Mouse (Mus musculus) urinary bladder, adult 18-20 months (tissue): ENCODE data around the gene Tasp1.
"Not testable (repeated sequence)": the region's sequence is repeated elsewhere in the genome, so short reads cannot be mapped to it uniquely, and the experiment has no call there.

Experiments used
- DNase-seq, 2 experiments: peaks; one replicate each; pipeline ENCODE4 v3.0.0; 2022; ENCODE audit warnings: low spot score in 2 of 2, mixed read lengths in 2 of 2

Gene Tasp1

DNA sequence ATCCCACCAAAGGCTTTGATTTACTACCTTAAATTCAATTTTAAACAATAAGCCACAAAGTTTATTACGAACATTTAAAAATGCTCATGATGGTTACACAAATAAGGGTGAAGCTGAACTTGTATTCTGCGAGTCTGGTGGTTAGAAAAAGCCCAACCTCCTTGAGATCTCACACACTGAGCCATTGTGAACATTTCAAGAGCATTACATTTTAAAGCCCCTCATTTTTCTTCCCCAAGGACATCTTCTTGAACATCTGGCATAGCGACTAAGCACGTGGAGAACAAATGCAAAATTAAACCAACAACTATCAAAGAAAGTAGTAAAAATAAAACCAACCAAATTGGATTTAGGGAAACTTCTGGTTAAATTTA, 182.4 kb downstream of the Tasp1 start:
- no peak for DNase-seq

DNA sequence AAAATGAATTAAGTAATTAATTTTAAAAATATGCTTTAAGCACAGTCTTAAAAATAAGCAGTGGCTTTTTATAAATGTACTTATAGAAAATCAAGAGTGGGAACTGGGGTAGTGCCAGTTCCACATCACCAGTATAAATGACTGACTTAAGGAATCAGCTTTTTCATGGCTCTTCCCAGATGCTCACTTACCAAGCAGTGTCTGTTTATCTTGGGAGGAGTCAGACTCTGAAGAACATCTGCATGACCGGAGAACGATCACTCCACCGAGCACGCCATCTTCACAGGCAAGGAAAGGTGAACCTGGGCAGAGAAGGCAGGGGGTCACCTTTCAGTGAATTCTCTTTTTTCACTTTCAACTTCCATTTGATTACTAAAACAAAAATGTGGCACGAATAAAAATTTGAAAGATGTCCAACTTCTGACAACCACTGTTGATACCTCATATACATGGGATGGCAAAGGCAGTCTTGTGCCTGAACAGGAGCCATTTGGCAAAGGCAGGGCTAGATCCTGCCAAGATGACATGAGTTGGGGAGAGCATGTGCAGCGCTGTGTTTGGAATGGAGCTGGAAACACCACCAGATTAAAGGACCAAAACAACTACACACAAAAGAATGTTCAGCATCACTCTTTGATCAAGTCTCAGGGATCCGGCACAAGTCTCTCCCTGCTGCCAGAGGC, 182.9 kb downstream of the Tasp1 start:
- DNase-seq: no peak

DNA sequence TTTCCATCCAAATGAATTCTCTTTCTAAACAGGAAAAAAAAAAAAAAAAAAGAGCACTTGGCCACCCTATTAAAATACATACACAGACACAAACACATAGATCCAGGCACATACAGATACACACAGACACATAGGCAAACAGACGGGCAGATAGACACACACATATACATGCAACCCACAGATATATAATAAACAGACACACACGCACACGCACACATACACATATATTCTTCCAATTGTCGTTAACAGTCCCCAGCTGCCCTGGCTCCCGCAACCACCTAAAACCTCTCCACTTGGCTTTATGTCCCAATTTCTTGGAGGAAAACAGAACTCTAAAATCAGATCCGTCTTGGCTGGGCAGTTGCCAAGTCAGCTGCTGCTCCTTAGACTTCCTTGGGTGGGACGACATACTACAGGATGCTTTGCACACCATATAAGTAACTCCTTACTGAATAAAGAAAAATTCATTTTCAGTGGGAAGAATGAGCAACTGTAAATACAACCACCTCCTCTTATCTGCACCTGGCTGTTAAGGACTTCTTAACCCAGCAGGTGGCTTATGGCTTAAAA, 188.5 kb downstream of the Tasp1 start:
- DNase-seq: no peak

DNA sequence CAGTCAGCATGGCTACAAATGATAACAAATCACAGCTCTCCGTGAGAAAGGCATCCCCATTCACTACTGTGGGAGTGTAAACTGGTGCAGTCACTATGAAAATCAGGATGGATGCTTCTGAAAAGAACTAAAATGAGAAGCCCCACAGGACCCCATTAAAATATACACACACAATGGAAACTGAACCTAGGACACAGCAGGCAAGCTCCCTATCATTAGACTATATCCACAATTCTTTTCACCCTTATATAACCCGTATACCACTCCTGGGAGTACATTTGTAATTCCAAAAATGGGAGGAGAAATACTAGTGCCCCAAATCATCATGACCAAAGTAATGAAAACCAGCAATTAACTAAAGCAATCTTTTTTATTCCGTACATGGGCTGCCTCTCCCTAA, 190.7 kb downstream of the Tasp1 start:
- no peak for DNase-seq

DNA sequence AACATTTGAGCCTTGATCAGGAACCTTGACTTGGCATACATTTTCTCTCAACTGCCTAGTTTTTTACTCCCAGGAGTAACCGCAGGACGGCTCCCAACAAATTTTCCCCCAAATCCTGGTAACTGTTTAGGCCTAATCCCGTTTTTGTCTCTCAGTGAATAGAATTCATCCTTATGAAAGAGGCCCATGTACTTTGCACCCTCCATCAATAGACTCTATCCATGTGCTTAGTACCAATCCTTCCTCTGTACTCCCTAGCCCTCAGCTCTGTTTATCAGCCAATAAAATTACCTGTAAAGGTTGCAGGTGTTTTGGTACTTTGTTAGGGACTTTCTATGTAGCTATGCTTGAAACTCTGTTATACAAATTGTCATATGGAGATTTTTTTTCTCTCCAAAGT, 192.4 kb downstream of the Tasp1 start:
- no peak for DNase-seq

DNA sequence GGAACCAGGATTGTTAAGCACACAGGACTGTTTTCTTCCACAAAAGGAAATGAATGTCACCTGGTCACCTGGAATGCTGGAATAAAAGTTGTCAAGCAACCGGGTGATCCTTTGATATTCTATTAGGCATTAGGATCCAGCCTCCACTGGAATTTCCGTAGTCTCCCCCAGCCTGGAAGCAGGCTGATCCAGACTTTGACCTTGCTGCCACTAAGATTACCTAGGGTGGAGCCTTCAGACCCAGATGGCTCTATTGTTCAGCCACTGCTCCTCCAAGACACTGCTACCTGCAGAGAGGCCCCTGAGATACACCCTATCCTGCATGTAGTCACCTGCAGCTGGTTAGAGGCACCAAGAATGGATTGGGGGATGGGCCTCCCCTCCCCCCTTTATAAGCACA, 192.8 kb downstream of the Tasp1 start:
- no peak for DNase-seq

DNA sequence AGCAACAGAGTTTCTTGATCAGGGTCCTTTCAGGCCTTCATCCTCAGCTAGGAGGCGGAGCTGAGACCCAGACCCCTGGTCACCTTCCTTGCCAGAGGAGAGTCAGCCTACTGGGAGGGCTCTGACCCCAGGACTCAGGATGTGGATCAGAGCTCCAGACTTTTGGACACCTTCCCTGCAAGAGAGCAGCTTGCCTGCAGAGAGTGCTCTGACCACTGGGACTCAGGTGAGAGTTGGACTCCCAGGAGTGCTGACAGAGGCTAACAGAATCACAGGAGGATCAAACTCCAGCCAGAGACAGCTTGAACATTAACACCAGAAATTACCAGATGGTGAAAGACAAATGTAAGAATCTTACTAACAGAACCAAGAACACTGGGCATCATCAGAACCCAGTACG, 197.5 kb downstream of the Tasp1 start:
- not testable (repeated sequence) for DNase-seq

DNA sequence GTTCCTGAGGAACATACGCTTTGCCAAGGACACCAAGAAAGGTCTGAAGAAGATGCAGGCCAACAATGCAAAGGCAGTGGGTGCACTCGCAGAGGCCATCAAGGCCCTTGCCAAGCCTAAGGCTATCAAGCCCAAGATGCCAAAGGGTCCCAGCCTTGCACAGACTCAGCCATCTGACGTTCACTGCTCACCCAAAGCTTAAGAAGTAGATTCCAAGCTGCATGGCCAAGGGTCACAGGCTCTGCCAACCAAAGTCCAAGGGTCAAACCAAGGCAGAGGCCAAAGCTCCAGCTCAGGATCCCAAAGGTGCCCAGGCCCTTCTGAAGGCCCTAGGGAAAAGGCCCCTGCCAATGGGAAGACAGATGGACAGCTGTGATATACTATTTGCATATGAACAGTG, 203.2 kb downstream of the Tasp1 start:
- DNase-seq: not testable (repeated sequence)

DNA sequence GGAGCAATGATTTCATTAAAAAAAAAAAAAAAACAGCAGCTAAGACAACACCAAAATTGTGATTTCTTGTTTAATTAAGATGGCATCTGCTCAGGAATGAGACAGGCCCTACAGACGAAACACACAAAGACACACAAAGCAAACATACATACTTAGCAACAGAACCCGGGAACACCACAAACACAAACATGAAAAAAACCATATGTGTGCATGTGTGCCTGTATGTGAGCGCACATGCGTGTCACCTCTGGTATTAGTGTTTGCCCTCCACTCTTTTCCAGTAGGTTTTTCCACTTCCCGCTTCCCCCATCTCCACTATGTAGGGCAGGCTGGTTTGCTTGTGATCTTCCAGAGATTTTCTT, 206.5 kb downstream of the Tasp1 start:
- no peak for DNase-seq

DNA sequence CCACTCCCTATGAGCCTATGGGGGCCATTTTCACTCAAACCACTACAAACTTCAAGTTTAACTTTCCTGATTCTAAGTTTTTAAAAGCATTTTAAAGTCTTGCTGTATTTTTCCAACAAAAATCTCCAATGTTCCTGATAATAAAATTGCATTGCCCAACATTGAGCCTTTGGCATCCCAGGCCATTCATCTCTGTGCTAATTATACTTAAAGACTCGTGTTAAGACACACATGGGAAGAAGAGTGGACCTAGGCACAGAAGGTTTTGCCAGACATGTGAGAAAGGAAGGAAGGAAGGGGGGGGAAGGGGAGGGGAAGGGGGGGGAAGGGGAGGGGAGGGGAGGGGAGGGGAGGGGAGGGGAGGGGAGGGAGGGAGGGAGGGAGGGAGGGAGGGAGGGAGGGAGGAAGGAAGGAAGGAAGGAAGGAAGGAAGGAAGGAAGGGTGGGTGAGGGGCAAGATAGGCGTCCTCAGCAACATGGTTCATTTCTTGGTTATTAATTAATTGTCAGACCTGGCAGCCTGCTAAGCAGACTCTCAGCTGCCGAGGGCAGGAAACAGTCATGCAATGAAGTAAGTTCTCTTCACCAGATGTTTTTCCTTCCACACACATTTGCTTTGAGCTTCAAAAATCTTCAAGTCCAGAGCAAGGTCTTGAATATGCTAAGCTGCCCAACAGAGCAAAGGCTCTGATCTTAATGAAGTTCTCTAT, 207.0 kb downstream of the Tasp1 start:
- no peak for DNase-seq

DNA sequence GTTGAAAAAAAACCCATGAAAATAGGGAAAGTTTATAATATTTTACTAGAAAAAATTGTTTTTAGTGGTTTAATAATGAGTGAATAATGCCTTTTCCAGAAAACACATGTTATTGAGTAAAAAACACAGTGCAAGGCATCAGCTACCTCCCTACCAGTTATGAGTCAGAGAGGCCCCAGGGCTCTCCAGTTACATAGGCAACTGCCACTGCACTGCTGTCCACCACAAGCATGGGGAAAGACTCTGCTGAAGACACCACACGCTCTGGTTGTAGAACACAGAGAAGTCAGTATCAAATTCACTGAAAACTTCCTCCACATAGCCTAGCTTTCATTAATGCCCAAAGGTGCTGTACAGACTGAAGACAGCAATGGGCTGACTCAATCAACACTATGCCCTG, 217.0 kb downstream of the Tasp1 start:
- DNase-seq: no peak

DNA sequence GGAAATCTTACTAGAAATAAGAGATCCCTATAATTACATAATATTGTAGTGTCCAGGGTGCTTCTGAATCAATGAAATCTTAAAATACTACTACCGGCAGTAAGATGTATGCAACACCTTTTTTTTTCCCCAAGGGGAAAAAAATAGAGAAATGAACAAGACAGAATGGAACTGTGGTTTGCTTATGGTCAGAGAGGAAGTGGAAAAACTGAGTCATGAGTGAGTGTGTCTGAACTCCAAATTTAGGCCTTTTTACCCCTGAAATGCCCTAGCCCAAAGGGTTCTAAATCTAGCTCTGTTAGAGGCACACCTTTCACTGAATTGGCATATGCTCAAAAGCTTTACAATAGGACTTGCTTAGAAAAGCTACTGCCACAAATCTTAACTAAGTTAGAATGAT, 225.2 kb downstream of the Tasp1 start:
- DNase-seq: no peak

DNA sequence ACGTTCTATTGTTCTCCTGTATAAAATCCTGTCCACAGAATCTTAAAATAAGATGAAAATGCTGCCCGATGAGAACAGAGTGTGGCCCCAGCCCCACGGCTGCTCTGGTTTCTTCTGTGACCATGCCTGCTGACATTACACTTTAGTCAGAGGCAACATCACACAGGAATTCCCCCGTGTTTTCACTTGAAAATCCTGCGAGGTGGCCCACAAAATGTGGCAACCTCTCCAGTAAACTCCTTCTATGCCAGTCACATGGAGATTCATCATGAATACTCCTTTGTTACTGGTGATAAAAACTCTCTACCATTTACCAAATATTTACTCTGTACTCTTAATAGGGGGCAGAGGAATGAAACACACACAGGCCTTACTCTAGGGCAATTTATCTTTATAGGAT, 225.7 kb downstream of the Tasp1 start:
- DNase-seq: no peak

DNA sequence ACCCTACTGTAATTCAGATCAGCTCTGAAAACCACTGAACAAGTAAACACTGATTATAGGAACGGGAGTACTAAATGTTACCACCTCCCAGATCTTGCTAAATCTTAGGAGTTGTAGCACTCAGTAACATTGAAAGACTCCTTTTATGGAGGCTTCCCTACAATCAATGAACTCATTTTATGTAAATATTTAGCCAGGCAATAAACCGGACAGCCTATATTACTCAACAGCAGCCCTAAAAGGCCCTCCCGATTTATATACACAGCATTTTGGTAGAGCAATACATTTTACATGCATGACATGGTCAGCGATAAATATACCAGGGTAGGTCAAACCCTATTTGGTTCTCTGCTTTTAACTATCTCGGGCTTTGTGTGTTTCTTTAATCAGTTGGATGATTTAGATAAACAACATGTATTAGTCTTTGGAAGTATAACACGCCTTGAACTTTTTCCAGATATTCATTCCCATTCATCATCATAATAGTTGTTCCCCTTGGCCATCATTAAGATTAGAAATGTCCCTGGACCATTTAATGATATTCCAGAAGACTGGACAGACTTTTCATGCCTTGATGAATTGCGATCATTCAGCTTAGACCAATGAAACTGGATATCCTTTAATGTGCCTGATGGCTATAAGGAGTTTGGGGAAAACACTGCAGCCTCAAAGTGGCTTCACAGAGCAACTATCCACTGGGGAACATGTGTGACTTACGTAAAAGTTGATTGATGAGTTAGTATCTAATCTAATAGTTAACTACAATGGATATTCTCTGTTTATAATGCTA, 244.8 kb downstream of the Tasp1 start:
- DNase-seq: no peak

DNA sequence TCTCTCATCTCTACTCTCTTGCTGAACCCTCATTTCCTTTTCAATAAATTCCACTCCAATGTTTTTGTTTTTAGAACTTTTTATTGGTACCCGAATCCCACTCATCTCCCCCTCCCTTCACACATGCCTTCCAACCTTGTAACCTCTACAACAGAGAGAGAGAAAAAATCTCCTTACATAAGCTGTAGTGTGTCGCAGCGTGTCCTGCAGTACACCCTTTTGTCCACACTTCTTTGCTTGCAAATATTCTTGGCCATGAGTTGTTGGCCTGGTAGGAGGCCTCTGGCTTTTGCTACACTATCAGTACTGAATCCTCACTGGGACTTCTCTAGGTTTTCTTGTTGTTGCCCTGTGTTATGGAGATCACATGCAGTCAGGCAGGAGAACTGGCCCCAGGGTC, 249.3 kb downstream of the Tasp1 start:
- no peak for DNase-seq

DNA sequence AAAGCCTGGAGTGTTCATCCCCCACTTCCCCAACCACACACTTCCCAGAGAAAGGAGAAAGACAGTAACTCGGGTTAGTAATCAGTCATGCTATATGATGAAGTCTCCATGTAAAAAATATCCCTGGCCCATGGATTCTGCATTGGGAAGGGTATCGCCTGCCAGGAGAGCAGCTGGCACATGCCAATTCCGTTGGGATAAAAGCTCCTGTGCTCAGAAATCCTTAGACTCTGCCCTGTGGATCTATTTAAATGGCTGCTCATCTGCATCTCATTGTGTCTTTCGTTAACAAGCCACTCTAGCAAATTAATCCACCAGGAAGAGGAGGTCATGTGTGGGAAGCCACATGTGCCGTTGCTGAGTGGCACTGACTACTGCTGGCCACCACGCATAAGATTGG, 258.7 kb downstream of the Tasp1 start:
- DNase-seq: no peak

DNA sequence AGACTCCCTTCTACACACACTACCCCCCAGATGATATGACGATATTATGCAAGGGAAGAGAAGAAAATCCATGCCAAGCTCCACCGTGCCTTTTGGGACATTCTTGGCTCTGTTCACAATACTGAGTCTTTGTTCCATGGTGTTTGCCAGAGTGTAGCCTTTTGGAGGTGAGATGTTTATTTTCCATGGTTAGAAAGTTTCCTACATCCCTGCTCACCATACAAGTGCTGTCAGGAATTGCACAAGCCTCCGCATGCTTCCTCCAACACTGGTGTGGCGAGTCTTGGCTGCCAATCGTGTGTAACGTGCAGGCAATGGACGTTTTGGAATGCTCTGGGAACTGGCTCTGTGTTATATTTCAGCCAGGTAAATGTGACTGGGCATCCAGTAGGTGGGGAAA, 262.6 kb downstream of the Tasp1 start:
- DNase-seq: no peak

DNA sequence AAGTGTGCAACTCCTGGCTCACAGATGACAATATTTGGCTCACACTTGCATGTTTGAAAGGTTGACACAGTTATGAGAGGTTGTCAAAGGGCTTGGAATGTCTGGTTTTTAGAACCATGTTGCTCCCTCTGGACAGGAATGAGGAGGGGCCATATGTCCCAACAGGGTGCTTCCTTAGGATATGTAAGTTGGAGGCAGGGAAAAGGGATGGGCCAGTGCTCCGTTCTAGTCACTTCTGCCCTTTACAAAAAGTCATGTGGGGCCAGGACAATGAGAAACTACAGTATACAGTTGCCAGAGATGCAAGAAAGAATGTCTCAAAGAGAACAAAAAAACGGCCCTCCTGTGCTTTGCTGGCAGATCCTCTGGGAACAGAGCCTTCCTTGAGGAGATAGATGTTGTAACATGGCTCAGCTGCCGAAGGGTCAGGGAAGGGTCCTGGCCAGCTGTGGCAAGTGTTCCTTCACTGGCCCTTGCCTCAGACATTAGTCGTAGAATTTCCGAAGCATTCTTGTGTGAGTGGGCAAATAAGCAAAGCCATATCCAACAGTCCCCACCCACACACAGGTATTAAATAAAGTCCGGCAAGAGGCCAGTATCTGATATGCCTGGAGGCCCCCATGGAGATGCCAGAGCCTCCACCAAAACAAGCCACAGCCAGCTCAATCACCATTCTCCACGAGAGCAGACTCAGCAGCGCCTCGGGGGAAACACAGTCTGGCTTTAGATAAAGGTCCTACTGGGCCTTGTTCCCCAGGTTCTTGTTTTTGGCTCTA, 274.1 kb downstream of the Tasp1 start:
- DNase-seq: peak in 1 of 2 experiments; percentile 35

DNA sequence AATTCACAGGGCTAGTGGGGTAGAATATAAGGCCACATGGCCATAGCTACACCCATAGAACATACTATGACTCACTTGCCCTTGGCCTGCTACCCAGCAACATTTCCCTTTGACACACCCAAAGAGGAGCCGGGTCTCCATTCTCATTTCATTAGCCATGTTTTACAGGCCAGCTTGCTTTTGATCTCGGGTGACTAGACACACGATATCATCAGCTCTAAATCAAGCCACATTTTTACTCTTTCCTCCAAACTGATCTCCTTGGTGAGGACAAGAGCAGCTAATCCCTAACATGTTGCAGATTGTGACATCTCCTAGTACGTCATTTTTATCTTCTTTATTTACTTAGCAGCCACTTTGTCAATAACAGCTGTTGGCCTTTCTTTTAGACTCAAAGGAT, 277.9 kb downstream of the Tasp1 start:
- DNase-seq: peak in 1 of 2 experiments; percentile 64

DNA sequence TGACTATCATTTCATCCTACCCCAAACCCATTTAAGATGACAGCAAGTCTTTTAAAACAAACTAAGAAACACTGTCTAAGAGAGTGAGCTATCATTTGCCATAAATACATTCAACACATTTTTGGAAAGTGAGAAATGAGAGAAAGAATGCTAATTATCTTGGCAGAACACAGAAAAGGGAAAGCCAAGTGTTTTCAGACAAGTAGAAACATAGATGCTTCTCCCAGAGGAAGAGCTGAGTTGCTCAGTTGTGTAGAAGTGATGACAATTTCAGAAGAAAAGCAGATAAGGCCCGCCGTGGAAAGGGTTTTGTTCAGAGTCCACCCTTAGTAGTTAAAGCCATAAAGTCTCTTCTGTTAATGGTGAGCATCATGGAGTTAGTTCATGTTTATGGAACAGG, 281.7 kb downstream of the Tasp1 start:
- no peak for DNase-seq

DNA sequence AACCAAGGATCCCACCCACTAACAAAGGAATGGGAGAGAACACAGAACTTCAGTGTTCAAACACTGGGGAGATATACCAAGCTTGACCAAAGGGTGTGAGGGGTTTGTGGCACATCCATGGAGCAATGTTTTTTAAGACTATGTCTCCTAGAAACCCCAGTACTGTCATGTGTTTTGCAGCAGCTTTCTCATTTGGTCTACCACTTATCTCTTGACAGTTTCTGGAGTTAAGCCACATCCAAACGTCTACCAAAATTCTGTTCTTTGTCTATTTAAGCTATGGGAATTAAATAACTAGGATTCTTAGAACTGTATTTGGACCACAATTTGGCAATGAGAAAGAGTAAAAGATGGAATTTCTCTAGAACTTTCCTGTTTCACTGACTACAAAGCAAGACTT, 282.1 kb downstream of the Tasp1 start:
- DNase-seq: no peak
